Mouse (Mus musculus) embryo, embryonic 10.5 days (tissue): ENCODE data around the gene Vwa7.
"Not testable (repeated sequence)": the region's sequence is repeated elsewhere in the genome, so short reads cannot be mapped to it uniquely, and the experiment has no call there.

Source experiments
- DNase-seq: peaks from one replicate; pipeline ENCODE4 v3.0.0-alpha.2; 2015; ENCODE audit warnings: low spot score

Vwa7 gene

DNA sequence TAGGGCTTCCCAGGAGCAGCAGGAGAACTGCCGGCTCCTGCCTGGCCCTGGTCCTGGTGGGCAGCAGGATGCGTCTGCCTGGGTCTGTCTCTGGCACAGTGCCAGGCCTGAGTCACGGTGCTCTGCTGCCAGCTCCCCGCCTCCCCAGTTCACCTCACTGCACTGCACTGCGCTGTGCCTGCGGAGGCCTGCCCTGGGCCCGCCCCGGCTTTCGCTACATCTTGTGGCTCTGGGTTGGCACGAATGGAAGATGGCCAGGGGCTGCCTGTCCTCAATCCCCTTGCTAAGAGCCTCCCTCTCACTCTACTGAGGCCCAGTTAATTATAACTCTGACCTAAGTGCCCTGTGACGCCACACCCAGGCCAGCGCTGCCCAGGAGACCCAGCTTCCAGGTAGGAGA lies at the start of gene Vwa7:
Gene Vwa7, plus strand, starts transcription at position 204 of the 400 bp plus-strand sequence.
- no peak for DNase-seq

DNA sequence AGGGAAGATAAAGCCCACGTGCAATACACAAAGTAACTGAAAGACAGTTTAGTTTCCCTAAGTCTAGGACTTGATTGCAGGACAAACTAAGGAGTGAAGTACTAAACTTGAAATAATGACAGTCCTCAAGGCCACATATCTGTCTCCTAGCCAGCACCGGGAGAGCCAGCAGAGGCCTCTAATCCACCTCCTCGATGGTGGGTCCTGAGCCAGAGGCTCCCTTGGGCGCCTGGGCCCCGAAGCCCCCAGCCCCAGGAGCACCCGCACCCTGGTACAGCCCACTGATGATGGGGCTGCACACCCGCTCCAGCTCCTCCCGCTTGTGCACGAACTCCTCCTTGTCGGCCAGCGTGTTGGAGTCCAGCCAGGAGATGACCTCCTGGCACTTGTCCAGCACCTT lies 46.6 kb upstream of the Vwa7 start, which contains the start of gene Gm20481:
Gene Gm20481, plus strand, starts transcription at position 91 of the 400 bp plus-strand sequence.
- DNase-seq = not testable (repeated sequence)

DNA sequence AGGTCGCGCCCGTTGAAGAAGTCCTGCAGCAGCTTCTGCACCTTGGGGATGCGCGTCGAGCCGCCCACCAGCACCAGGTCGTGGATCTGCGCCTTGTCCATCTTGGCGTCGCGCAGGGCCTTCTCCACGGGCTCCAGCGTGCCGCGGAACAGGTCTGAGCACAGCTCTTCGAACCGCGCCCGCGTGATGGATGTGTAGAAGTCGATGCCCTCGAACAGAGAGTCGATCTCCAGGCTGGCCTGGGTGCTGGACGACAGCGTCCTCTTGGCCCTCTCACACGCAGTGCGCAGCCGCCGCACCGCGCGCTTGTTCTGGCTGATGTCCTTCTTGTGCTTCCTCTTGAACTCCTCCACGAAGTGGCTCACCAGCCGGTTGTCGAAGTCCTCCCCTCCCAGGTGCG lies 45.5 kb upstream of the Vwa7 start:
- DNase-seq = not testable (repeated sequence)

DNA sequence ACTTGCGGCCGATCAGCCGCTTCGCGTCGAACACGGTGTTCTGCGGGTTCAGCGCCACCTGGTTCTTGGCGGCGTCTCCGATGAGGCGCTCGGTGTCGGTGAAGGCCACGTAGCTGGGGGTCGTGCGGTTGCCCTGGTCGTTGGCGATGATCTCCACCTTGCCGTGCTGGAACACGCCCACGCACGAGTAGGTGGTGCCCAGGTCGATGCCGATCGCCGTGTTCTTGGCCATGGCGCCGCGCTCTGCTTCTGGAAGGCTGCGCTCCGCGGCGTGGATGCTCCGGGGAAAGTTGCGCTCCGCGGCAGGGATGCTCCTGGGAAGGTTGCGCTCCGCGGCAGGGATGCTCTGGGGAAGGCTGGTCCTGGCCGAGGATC lies 44.7 kb upstream of the Vwa7 start:
- not testable (repeated sequence) for DNase-seq

DNA sequence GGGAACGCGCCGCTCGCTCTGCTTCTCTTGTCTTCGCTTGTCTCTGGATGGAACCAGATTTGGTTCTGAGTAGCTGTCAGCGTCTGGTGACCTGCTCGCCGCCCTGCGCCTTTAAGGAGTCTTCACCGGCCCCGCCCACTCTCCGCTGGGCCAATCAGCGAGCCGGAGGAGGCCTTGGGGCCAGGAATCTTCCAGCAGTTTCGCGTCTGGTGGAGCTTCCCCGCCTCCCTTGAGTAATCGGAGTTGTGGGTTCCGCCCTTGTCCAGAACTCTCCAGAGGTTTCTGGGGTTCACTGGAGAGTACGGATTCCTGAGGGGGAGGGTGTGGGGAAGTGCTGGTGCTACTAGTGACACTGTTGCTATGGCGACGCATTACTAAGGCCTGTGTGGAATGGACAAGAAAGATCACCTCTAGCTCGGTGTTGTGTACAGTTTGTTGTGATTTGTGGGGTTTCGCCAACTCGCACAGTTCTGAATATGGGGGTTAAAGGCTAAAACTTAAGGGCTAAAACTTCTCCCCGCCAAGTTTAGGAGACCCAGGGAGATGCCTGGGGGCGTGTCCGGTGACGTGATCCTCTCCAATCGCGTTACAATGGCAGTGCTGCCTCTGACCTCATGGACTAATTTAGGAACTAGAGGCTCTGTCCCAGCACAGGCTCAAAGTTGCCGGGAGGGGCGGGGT lies 44.2 kb upstream of the Vwa7 start, which contains the start of the genes Hspa1a and Hspa1l:
Gene Hspa1a, minus strand, starts transcription at position 88 of the 681 bp plus-strand sequence.
Gene Hspa1l, plus strand, starts transcription at position 635 of the 681 bp plus-strand sequence.
- peak; percentile 87 for DNase-seq

DNA sequence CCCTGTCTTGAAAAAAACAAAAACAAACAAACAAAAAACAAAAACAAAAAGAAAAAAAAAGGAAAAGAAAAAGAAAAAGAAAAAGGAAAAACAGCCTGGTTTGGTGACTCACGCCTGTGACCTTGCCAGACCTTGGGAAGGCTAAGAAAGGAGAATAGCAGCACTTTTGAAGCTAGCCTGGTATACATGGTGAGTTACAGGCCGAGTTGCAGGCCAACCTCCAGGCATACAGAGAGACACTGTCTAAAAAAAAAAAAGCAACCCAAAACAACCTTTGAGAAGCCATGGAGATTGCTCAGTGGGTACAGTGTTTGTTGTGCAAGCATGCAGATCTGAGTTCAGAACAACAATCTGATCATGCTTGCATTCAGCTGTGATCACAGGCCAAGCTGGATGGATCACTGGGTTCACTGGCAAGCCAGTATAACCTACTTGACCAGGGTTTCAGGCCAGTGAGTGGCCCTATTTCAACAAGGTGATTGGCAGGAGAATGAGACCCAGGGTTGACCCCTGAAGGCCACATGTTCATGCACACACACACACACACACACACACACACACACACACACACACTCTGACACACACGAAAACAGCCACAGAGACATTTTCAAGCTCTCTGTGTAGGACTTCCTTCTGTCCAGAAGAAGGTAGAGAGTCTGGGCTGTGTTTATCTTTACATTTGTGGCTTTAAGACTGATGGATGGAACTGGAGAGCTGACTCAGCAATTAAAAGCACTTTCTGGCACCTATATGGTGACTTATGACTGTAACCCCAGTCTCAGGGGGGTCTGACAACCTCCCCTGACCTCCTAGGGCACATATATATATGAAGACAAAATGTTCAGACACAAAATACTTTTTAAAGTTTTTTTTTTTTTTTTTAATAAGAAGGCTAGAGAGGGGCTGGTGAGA lies 40.5 kb upstream of the Vwa7 start:
- no peak for DNase-seq

DNA sequence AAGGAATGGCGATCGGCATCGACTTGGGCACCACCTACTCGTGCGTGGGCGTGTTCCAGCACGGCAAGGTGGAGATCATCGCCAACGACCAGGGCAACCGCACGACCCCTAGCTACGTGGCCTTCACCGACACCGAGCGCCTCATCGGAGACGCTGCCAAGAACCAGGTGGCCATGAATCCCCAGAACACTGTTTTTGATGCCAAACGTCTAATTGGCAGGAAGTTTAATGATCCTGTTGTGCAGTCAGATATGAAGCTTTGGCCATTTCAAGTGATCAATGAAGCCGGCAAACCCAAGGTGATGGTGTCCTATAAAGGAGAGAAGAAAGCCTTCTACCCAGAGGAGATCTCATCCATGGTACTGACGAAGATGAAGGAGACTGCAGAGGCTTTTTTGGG lies 39.4 kb upstream of the Vwa7 start:
- DNase-seq = no peak

DNA sequence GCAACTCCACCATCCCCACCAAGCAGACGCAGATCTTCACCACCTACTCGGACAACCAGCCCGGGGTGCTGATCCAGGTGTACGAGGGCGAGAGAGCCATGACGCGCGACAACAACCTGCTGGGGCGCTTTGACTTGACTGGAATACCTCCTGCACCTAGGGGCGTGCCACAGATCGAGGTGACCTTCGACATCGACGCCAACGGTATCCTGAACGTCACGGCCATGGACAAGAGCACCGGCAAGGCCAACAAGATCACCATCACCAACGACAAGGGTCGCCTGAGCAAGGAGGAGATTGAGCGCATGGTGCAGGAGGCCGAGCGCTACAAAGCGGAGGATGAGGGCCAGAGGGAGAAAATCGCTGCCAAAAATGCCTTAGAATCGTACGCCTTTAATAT lies 38.1 kb upstream of the Vwa7 start:
- DNase-seq = no peak

DNA sequence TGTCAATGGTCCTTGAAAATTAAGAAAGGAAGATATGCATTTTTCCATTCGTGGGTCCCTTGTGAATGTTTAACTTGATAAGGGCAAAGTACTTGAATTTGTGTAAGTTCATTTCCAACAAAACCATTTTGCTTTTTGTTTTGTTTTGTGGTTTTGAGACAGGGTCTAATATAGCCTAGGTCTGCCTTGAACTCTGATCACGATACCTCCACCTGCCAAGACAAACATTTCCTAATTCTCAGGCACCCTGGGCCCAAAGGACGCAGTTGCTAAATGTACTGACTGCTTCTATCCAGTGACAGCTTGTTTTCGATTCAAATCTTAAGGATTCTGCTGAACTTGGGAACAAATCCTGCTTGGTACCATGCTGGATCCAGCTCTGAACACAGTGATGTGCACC lies 36.7 kb upstream of the Vwa7 start:
- no peak for DNase-seq

DNA sequence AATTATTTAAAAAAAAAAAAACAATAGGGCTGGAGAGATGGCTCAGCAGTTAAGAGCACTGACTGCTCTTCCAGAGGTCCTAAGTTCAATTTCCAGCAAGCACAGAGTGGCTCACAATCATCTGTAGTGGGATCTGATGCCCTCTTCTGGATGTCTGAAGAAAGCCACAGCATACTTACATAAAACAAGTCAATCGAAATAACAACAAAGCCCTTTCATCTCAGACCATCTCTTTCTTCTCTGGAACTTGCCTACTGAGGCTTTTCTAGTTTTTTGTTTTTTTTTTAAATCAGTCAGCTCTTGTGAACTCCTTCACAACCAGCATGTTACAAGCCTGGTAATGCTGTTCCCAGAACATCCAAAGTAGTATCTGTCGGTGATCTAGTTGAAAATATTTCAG lies 35.7 kb upstream of the Vwa7 start:
- DNase-seq = peak; percentile 80

DNA sequence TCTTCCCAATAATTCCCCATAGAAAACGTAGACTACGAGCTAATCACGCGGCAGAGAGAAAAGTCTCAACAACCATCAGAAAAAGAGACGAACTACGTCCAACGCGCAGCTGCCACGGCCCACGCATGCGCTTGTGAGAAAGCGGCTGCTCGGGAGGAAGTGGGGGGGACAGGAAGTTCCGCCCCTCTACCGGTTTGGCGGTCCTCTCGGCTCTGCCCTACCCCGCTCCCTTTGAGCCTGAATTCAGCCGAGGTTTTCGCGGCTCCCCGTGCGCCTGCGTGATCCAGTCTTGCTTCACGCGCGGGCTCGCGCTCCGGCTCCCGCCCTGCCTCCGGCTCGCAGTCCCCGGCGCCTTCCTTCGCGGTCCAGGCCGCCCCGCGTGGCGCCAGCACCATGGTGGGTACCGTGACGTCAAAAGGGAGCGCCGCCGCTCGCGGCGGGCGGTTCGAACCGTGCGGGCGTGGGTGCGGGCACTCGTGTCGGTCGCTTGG lies 34.6 kb upstream of the Vwa7 start, which contains the start of gene Lsm2:
Gene Lsm2, plus strand, starts transcription at position 173 of the 491 bp plus-strand sequence.
- DNase-seq = peak; percentile 96

DNA sequence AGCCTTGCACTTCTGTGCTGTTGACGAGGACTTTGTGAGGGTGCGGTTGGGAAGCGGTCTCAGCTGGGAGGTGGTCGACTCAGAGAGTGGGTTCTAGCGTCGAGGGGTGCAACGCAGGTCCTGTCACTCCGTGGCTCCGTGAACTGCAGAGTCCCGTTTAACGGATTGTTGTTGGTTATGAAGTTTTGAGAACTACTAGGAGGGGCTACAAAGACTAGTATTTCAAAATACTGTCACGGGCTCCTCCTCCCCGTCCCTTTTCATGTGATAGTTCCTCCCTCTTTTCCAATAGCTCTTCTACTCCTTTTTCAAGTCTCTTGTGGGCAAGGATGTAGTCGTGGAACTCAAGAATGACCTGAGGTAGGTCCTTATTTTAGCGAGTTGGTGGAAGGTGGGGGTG lies 34.1 kb upstream of the Vwa7 start:
- no peak for DNase-seq

DNA sequence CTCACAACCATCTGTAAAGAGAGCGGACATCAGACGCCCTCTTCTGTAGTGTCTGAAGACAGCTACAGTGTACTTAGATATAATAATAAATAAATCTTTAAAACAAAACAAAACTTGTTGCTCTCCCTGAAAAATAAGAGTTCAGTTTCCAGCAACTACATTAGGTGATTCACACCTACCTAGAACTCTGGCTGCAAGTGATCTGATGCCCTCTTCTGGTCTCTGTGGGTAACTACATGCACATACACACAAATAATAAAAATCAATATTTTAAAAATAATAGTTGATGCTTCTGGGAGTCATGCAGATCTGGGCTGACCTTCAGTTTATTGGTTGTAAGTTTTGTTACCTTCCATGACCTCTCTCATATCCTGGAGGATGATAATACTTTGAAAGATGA lies 32.2 kb upstream of the Vwa7 start:
- DNase-seq = peak; percentile 63

DNA sequence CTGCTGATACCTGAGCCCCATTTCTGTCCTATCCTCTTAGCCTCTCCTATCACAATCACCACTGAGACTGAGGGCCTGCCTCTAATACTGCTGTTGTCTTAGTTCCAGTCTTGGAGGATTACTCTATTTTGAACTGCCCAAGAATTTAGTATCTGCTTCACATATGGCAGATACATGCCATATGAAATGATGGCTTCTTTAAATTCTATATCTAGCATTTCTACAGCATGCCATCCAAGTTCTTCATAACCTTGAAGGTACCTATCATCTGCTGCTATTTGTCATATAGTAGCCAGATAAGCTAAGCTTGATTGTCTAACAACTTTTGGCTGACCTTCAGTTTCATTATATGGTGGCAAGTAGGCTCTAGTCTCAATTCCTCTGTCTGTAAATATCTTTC lies 21.6 kb upstream of the Vwa7 start:
- no peak for DNase-seq

DNA sequence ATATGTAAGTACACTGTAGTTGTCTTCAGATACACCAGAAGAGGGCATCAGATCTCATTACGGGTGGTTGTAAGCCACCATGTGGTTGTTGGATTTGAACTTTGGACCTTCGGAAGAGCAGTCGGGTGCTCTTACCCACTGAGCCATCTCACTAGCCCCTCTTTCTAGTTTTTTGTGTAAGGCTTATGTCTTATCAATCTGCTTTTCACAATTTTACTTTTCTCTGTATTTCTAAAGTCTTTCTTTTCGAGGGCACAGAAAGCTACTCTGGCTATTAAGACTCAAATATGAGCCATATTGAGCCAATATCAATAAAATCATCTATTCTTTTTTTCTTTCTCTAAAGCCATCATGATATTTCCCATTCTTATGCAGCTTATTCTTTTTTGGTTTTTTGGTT lies 21.2 kb upstream of the Vwa7 start:
- DNase-seq = not testable (repeated sequence)

DNA sequence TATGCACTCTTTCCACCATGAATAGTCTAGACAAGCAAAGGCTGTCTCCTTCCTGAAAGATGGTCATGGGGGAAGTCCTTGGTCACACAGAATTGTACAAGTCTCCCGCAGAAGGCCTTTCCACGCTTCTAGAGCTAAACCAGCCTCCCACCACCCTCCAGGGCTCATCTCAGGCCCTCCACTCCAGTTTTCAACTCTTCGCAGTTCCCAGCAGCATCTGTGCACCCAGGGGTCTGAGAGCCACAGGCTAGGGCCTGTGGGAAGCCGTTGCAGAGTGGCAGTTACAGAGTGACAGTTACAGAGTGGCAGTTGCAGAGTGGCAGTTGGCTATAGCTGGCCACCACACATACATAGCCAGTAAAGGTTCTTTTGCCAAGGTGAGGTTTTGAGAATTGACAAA lies 20.5 kb upstream of the Vwa7 start:
- DNase-seq = not testable (repeated sequence)

DNA sequence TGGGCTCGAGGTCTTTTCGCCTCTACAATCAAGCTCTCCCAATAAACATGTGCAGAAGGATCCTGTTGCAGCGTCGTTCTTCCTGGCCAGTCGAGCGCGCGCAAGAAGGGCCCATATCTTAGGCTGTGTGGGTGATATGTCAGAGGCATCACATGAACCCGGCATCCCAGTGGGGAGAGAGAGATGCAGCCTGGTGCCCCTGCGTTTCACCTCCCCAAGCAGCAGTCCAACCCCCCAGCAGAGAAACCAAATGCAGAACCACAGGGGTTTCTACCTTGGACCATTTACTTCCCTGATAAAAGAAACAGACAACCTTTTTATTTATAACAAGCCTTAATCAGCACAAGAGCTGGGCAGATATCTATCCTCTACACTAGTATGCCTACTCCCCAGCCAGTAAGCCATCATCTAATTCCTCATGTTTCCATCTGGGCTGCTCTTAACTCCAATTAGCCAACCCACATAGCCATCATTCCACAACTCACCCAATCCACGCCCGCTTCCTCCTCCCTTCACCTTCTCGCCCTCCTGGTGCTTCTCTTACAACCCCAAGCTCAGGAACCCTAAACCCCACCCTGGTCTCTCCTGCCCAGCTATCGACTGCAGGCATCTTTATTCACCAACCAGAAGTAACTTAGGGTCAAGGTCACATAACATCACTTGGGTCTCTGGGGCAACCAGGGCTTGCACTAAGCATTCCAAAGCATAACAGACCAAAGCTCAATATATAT lies 19.8 kb upstream of the Vwa7 start:
- DNase-seq = no peak

DNA sequence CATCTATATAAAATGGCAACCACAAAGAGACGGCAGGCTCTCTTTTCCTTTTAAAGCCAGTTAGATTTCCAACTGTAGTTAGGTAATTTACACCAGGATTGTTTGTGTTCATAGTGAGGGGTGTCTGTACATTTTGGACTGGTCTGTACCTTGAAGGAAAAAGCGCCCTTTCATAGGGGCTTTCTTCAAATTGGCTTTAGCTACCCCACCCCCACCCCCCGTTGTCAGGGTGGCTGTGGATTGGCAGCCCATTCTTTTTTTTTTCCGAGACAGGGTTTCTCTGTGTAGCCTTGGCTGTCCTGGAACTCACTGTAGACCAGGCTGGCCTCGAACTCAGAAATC lies 19.3 kb upstream of the Vwa7 start:
- no peak for DNase-seq

DNA sequence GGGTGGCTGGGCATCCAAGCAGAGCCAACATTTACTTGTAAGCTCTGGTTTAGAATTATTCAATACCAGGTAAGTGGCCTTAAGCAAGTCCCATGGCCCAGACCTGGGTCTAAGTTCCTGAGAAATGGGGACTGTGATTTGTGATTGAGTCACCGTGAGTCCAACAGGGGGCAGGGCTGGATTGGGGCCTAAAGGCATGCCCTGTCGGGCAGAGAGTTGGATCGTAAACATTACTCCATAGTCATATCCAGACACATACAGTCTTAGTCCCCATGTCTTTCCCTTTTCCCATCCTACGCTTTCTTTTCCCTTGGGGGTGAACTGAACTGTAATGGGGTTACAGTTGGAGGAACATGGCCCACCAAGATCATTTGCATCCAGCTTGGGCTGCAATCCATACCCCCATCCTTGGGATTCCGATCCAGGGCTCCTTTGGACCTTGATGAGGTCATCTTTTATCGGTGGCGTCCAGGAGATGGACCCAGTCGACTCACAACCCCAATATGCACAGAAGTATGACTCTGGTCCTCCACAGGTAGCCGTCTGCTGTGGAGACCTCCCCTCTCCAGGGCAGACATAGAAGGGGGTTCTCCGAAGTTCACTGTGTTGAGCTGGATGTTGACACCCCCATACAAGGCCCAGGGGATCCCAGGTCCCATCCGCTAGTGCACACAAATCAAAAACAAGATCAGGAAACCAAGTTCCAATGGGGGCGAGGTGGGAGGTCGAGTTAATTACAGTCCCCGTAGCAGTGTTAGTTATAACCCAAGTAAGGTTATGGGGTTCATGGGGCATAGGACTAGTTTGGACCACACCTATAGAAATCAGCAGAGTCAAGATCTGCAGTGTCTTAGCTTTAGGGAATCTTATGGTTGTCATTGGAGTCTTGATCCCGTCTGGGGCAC lies 17.6 kb upstream of the Vwa7 start:
- no peak for DNase-seq

DNA sequence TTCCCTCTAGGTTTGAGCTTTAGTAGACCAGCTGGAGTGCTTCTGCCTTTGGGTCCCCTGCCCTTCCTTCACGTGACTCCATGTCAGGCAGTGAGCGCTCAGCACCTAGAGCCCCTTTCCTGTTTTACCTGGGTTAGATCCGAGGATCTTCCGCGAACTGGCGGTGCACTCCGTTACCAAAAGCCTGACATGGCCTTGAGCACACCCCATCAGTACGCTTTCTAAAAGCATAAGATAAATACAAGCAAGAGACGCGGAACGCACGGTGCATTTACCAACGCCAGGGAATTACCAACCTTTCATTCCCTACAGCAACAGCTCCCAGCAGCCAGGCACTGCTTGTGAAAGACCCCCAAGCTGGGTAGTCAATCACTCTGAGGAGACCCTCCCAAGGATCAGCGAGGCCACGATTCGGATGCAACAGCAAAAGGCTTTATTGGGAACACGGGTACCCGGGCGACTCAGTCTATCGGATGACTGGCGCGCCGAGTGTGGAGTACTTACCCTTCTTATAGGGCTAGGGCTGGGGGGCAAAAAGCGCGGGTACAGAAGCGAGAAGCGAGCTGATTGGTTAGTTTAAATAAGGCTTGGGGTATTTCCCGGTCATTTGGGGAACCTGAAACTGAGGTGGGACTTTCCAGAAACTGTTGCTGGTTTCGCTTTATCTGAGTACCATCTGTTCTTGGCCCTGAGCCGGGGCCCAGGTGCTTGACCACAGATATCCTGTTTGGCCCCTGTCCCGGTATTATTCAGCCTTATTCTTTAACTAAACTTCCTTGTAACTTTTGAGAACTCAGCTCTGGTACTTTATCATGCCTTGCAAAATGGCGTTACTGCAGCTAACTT lies 16.3 kb upstream of the Vwa7 start:
- peak; percentile 49 for DNase-seq
